Mouse (Mus musculus): Measurements from ENCODE around the gene Vegfb. TPM values are rescaled to one million over a fixed set of nuclear protein-coding genes. Genes with fewer than 3 reads are reported as not detected.
A peak's percentile ranks its signal among the peaks of the same experiment; 100 is the strongest.

Vegfb gene
- total RNA-seq, 1 experiment = 10.0 TPM

DNA sequence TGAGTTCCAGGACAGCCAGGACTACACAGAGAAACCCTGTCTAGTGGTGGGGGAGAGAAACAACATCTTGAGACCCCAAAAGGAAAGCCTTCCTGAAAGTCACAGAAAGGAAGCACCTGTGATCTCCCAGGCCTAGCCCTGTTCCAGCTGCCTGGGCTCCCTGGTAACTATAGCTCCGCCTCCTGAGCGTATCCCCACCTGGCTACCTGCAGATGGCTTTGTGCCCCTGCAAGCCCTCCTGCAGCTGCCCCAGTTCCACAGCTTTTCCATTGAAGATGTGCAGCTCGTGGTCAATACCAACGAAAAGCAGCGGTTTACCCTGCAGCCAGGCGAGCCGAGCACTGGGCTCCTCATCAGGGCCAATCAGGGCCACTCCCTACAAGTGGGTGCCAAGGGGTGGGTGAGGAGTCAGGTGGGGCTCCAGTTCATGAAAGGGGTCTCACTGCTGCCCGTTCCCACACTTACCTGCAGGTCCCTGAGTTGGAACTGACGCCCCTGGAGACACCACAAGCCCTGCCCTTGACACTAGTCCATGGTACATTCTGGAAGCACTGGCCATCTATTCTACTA, 10.4 kb upstream of the Vegfb start:
- Histone ChIP-seq H3K4me3 (ENCODE audit: insufficient read depth in 1 of 2, low read depth in 1 of 2, low read length in 2 of 2, poor library complexity in 1 of 2, severe bottlenecking in 1 of 2) (no peak overlapping the region), H3K9me3 (ENCODE audit: control insufficient read depth, insufficient read depth, low read depth, low read length) (no peaks in the 10 kb centered on the region), H3K27ac (ENCODE audit: insufficient read depth, low read depth, low read length, poor library complexity, severe bottlenecking) (no peak overlapping the region), H3K9ac (ENCODE audit: insufficient read depth, low read depth, low read length, poor library complexity, severe bottlenecking) (no peak overlapping the region), H3K4me1 (ENCODE audit: control insufficient read depth in 2 of 2, insufficient read depth in 2 of 2, low read length in 2 of 2, poor library complexity in 1 of 2) (peaks cover 0 to 18% of the 10 kb centered on the region in 2 experiments; a peak in 1 of 4 replicates), H3K36me3 (ENCODE audit: control insufficient read depth, insufficient read depth, low read length, poor library complexity, severe bottlenecking) (peaks cover 13% of the 10 kb centered on the region)
- TF ChIP-seq ZC3H11A (IDR thresholded peaks at IDR 0.05; ENCODE audit: borderline replicate concordance, low read depth, low read length) (no peak), HCFC1 (IDR thresholded peaks at IDR 0.05; ENCODE audit: borderline replicate concordance, insufficient read depth, low read length) (no peak), ZNF384 (IDR thresholded peaks at IDR 0.05; ENCODE audit: low read depth, low read length) (no peak), MAFK (IDR thresholded peaks at IDR 0.05; ENCODE audit: insufficient read depth, low read depth, low read length) (no peak), CHD2 (IDR thresholded peaks at IDR 0.05; ENCODE audit: low read depth, low read length) (no peak)
- DNase-seq (ENCODE audit: low read depth, low spot score) = no peak
- in situ Hi-C loops (cut with MboI; ENCODE audit: low sequenced_read_pairs in 2 of 2, unreplicated experiment in 2 of 2) = no loop called here

DNA sequence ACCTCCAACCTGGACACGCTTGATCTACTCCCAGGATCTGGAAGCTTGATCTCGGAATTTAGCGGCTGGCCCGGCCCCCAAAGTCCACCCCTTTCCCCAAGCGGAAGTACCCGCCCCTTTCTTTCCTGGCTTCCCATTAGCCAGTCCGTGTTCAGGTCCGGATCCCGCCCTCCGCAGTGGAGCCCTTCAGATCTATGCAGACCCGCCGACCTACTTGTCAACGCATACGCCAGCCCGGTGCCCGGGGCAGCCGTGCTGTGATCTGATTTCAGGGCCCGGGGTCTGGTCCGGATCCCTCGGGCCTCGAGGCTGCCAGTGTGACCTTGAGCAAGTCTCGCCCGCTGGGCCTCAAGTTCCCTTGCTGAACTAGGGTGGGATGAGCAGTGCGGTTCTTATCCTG, 8.6 kb upstream of the Vegfb start, which contains the start of the genes Nudt22 and Trpt1:
Gene Nudt22, minus strand, starts transcription at position 112 of the 400 bp plus-strand sequence.
Gene Trpt1, plus strand, starts transcription at position 126 of the 400 bp plus-strand sequence.
- H3K36me3 ChIP-seq (ENCODE audit: control insufficient read depth, insufficient read depth, low read length, poor library complexity, severe bottlenecking) = peaks cover 13% of the 10 kb centered on the region
- H3K4me1 ChIP-seq (ENCODE audit: control insufficient read depth in 2 of 2, insufficient read depth in 2 of 2, low read length in 2 of 2, poor library complexity in 1 of 2) = peaks cover 4 to 18% of the 10 kb centered on the region in 2 experiments; a peak in 3 of 4 replicates
- peak within 1 kb of the TSS; percentile 79 for H3K9ac ChIP-seq (ENCODE audit: insufficient read depth, low read depth, low read length, poor library complexity, severe bottlenecking)
- H3K9me3 ChIP-seq (ENCODE audit: control insufficient read depth, insufficient read depth, low read depth, low read length) = no peaks in the 10 kb centered on the region
- DNase-seq (ENCODE audit: low read depth, low spot score) = peak; percentile 89
- no peak within 1 kb of the TSS for H3K27ac ChIP-seq (ENCODE audit: insufficient read depth, low read depth, low read length, poor library complexity, severe bottlenecking)
- in situ Hi-C loops (cut with MboI; ENCODE audit: low sequenced_read_pairs in 2 of 2, unreplicated experiment in 2 of 2) = no loop called here
- TF ChIP-seq ZNF384 (IDR thresholded peaks at IDR 0.05; ENCODE audit: low read depth, low read length) (no peak), HCFC1 (IDR thresholded peaks at IDR 0.05; ENCODE audit: borderline replicate concordance, insufficient read depth, low read length) (no peak), ZC3H11A (IDR thresholded peaks at IDR 0.05; ENCODE audit: borderline replicate concordance, low read depth, low read length) (no peak), CHD2 (IDR thresholded peaks at IDR 0.05; ENCODE audit: low read depth, low read length) (no peak), MAFK (IDR thresholded peaks at IDR 0.05; ENCODE audit: insufficient read depth, low read depth, low read length) (no peak)
- H3K4me3 ChIP-seq (ENCODE audit: insufficient read depth in 1 of 2, low read depth in 1 of 2, low read length in 2 of 2, poor library complexity in 1 of 2, severe bottlenecking in 1 of 2) = peak within 1 kb of the TSS; percentile 71 to 87

DNA sequence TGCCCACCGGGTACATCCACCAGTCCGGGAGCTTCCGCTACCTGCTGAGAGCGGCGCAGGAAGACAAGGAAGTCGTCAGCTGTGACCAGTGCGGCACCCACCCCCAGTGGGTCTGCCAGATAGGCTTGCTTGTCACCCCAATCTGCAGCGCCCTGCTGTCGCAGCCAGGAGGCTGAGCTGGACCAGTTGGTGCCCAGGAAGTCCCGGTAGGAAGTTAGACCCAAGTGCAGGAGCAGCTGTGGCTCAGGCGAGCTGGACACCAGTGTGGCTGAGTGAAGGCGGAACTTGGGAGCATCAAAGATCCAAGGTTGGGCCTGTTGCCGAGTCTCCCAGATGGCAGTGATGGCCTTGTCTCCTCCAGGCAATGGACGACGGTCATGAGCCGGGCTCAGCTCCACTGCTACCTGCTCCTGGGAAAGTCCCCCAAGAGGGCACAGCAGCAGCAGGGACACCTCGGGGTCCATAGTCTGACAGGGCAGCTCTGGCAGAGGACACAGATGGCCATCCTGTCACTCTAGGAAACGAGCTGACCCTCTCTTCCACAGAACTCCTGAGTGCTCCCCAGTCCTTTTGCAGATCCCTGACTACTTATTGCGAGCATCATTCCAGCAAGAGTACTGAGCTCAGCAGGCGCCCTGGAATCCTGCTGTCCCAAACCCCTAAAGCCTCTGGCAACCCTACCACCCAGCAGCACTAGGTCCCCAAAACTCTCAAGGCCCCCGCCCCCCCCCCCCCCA, 8.0 kb upstream of the Vegfb start:
- DNase-seq (ENCODE audit: low read depth, low spot score) = no peak
- Histone ChIP-seq H3K9ac (ENCODE audit: insufficient read depth, low read depth, low read length, poor library complexity, severe bottlenecking) (peak overlapping the region; percentile 35), H3K36me3 (ENCODE audit: control insufficient read depth, insufficient read depth, low read length, poor library complexity, severe bottlenecking) (peaks cover 13% of the 10 kb centered on the region), H3K4me1 (ENCODE audit: control insufficient read depth in 2 of 2, insufficient read depth in 2 of 2, low read length in 2 of 2, poor library complexity in 1 of 2) (peaks cover 4 to 18% of the 10 kb centered on the region in 2 experiments; a peak in 3 of 4 replicates), H3K4me3 (ENCODE audit: insufficient read depth in 1 of 2, low read depth in 1 of 2, low read length in 2 of 2, poor library complexity in 1 of 2, severe bottlenecking in 1 of 2) (peak overlapping the region; percentile 38 to 87), H3K27ac (ENCODE audit: insufficient read depth, low read depth, low read length, poor library complexity, severe bottlenecking) (no peak overlapping the region), H3K9me3 (ENCODE audit: control insufficient read depth, insufficient read depth, low read depth, low read length) (no peaks in the 10 kb centered on the region)
- in situ Hi-C loops (cut with MboI; ENCODE audit: low sequenced_read_pairs in 2 of 2, unreplicated experiment in 2 of 2) = no loop called here
- TF ChIP-seq ZC3H11A (IDR thresholded peaks at IDR 0.05; ENCODE audit: borderline replicate concordance, low read depth, low read length) (no peak), ZNF384 (IDR thresholded peaks at IDR 0.05; ENCODE audit: low read depth, low read length) (no peak), HCFC1 (IDR thresholded peaks at IDR 0.05; ENCODE audit: borderline replicate concordance, insufficient read depth, low read length) (no peak), MAFK (IDR thresholded peaks at IDR 0.05; ENCODE audit: insufficient read depth, low read depth, low read length) (no peak), CHD2 (IDR thresholded peaks at IDR 0.05; ENCODE audit: low read depth, low read length) (no peak)

DNA sequence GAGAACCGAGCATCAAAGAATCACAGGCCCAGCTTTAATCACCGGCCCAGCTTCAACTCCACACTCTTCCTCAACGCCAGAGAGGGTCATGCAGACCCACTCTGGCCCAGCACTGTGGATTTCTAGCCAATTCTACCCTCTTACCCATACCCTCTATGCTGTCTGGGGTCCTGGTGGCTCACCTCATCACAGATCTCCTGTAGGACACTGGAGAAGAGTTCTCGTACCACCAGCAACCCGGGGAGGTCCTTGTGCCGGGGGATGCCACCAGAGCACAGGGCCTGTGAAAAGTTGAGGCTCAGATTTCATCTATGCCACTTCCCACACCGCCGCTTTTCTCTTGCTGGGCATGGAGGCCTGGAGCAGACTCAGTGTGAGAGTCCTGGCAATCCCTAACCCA, 7.0 kb upstream of the Vegfb start:
- in situ Hi-C loops (cut with MboI; ENCODE audit: low sequenced_read_pairs in 2 of 2, unreplicated experiment in 2 of 2) = no loop called here
- Histone ChIP-seq H3K9me3 (ENCODE audit: control insufficient read depth, insufficient read depth, low read depth, low read length) (no peaks in the 10 kb centered on the region), H3K36me3 (ENCODE audit: control insufficient read depth, insufficient read depth, low read length, poor library complexity, severe bottlenecking) (peaks cover 13% of the 10 kb centered on the region), H3K9ac (ENCODE audit: insufficient read depth, low read depth, low read length, poor library complexity, severe bottlenecking) (0 out of 2 replicates have a peak overlapping the region, but pooled peaks have one; percentile 36), H3K4me3 (ENCODE audit: insufficient read depth in 1 of 2, low read depth in 1 of 2, low read length in 2 of 2, poor library complexity in 1 of 2, severe bottlenecking in 1 of 2) (no peak overlapping the region), H3K4me1 (ENCODE audit: control insufficient read depth in 2 of 2, insufficient read depth in 2 of 2, low read length in 2 of 2, poor library complexity in 1 of 2) (peaks cover 4 to 21% of the 10 kb centered on the region in 2 experiments; a peak in 3 of 4 replicates), H3K27ac (ENCODE audit: insufficient read depth, low read depth, low read length, poor library complexity, severe bottlenecking) (no peak overlapping the region)
- no peak for DNase-seq (ENCODE audit: low read depth, low spot score)
- TF ChIP-seq ZC3H11A (IDR thresholded peaks at IDR 0.05; ENCODE audit: borderline replicate concordance, low read depth, low read length) (no peak), ZNF384 (IDR thresholded peaks at IDR 0.05; ENCODE audit: low read depth, low read length) (no peak), HCFC1 (IDR thresholded peaks at IDR 0.05; ENCODE audit: borderline replicate concordance, insufficient read depth, low read length) (no peak), CHD2 (IDR thresholded peaks at IDR 0.05; ENCODE audit: low read depth, low read length) (no peak), MAFK (IDR thresholded peaks at IDR 0.05; ENCODE audit: insufficient read depth, low read depth, low read length) (no peak)
